Mouse (Mus musculus): Measurements from ENCODE around the gene Gm11011. TPM values are rescaled to one million over a fixed set of nuclear protein-coding genes. Genes with fewer than 3 reads are reported as not detected.

Gm11011 gene
- polyA plus RNA-seq, 2 experiments, result not detected

- Histone ChIP-seq H3K4me1 (ENCODE audit: control insufficient read depth, insufficient read depth, low read length) (no peaks in the 10 kb centered on the region), H3K27ac (replicated peaks; ENCODE audit: low read depth, low read length) (no peak overlapping the region), H3K9ac (ENCODE audit: low read depth, low read length, severe bottlenecking) (no peak overlapping the region), H3K27me3 (ENCODE audit: control insufficient read depth, insufficient read depth, low read length) (no peaks in the 10 kb centered on the region), H3K4me3 (replicated peaks; ENCODE audit: low read length) (no peak overlapping the region), H3K36me3 (ENCODE audit: control insufficient read depth, insufficient read depth, low read length) (no peaks in the 10 kb centered on the region), H3K9me3 (ENCODE audit: control insufficient read depth, low read length) (no peaks in the 10 kb centered on the region), H3K4me2 (replicated peaks; ENCODE audit: low read depth, low read length, severe bottlenecking) (no peak overlapping the region)
- ATAC-seq (ENCODE audit: low FRiP score, low read depth) (no peak), DNase-seq (ENCODE audit: low spot score) (peak; percentile 17)
- WGBS, result 37% methylated on average over 4 of the region's 4 CpGs
- no peak for TF ChIP-seq POLR2A (IDR thresholded peaks at IDR 0.05; ENCODE audit: borderline replicate concordance, extremely low read depth, insufficient read depth, insufficient read length)
Measured at GRCm38 (mm10) chr2:169538906-169539305, 48.6 kb downstream of the Gm11011 start.

Other genes with a start within 250 kb of the Gm11011 start
- 28.1 and 29.2 TPM in 2 replicates for gene Tshz2, start 45.3 kb upstream of the Gm11011 start, polyA plus RNA-seq (2012; rRNA removed)
- gene Tshz2, start 45.3 kb upstream of the Gm11011 start, polyA plus RNA-seq (2014; fragmentation: Nextera tagmentation; extraction: Ambion mirVana), result 7.3 and 9.7 TPM in 2 replicates

Measured in limb, embryonic 14.5 days (tissue).